Mouse (Mus musculus) large intestine, adult 2 months (tissue): Measurements from ENCODE around the gene Minos1. TPM values are rescaled to one million over a fixed set of nuclear protein-coding genes. Genes with fewer than 3 reads are reported as not detected.

Experiments
- DNase-seq: peaks from one replicate; pipeline ENCODE4 v3.0.0-alpha.2; 2012; ENCODE audit warnings: low read depth, low spot score
- WGBS: fragments of 180-500 bp; shearing (Covaris S2); methylation state at CpG from one replicate; pipeline ENCODE4 v1.1.7; 2018; 5-methylcytosine and 5-hydroxymethylcytosine counted together
- polyA plus RNA-seq: library from polyadenylated mRNA; depleted of rRNA; stranded (reverse); fragments of >200 nt; gene quantifications from 2 replicates; pipeline ENCODE4 v1.2.3, GENCODE M21; 2012

Gene Minos1
- polyA plus RNA-seq, 1 experiment: 81.8 TPM

GRCm38 (mm10) chr4:139146760-139147159, 15.8 kb upstream of the Minos1 start:
- WGBS: 57% methylated on average over 5 of the region's 5 CpGs
- no peak for DNase-seq

- DNase-seq: no peak
- WGBS: 93% methylated on average over 11 of the region's 11 CpGs
Observed at GRCm38 (mm10) chr4:139145156-139145555, 14.2 kb upstream of the Minos1 start.

- DNase-seq: no peak
- 95% methylated on average over 4 of the region's 4 CpGs for WGBS
Observed at GRCm38 (mm10) chr4:139144577-139144976, 13.7 kb upstream of the Minos1 start.

GRCm38 (mm10) chr4:139142985-139143384, 12.1 kb upstream of the Minos1 start:
- DNase-seq: no peak
- WGBS: 50% methylated on average over 9 of the region's 9 CpGs

GRCm38 (mm10) chr4:139141785-139142184, 10.9 kb upstream of the Minos1 start:
- WGBS: 62% methylated on average over 6 of the region's 6 CpGs
- no peak for DNase-seq

- 70% methylated on average over 2 of the region's 2 CpGs for WGBS
- DNase-seq: no peak
Observed at GRCm38 (mm10) chr4:139140267-139140666, 9.4 kb upstream of the Minos1 start.

GRCm38 (mm10) chr4:139136011-139136410, 5.1 kb upstream of the Minos1 start:
- DNase-seq: no peak
- WGBS: 72% methylated on average over 2 of the region's 2 CpGs

- WGBS: 56% methylated on average over 5 of the region's 5 CpGs
- no peak for DNase-seq
Observed at GRCm38 (mm10) chr4:139133109-139133508, 2.2 kb upstream of the Minos1 start.

- DNase-seq: no peak
- WGBS: 83% methylated on average over 14 of the region's 14 CpGs
Observed at GRCm38 (mm10) chr4:139131858-139132672, 1.2 kb upstream of the Minos1 start.

- 3% methylated on average over 57 of the region's 57 CpGs for WGBS
- DNase-seq: no peak
Observed at GRCm38 (mm10) chr4:139129806-139130700, 860 bp downstream of the Minos1 start.

- WGBS: 89% methylated on average over 3 of the region's 3 CpGs
- DNase-seq: no peak
Observed at GRCm38 (mm10) chr4:139126475-139126874, 4.4 kb downstream of the Minos1 start.

GRCm38 (mm10) chr4:139124940-139125339, 6.0 kb downstream of the Minos1 start:
- WGBS: 35% methylated on average over 6 of the region's 6 CpGs

GRCm38 (mm10) chr4:139122557-139122956, 8.4 kb downstream of the Minos1 start:
- 78% methylated on average over 4 of the region's 4 CpGs for WGBS
- DNase-seq: no peak

More at GRCm38 (mm10) chr4:139124940-139125339, 6.0 kb downstream of the Minos1 start:
- DNase-seq: no peak

- no peak for DNase-seq
- WGBS: 52% methylated on average over 7 of the region's 7 CpGs
Observed at GRCm38 (mm10) chr4:139120998-139121397, 9.9 kb downstream of the Minos1 start.

GRCm38 (mm10) chr4:139120281-139120814, 10.6 kb downstream of the Minos1 start:
- DNase-seq: no peak
- 31% methylated on average over 4 of the region's 4 CpGs for WGBS

- 44% methylated on average over 3 of the region's 3 CpGs for WGBS
Observed at GRCm38 (mm10) chr4:139116356-139117063, 14.4 kb downstream of the Minos1 start.

GRCm38 (mm10) chr4:139115721-139116120, 15.2 kb downstream of the Minos1 start:
- no peak for DNase-seq
- WGBS: 92% methylated on average over 5 of the region's 5 CpGs

More at GRCm38 (mm10) chr4:139116356-139117063, 14.4 kb downstream of the Minos1 start:
- no peak for DNase-seq

- DNase-seq: no peak
- WGBS: 28% methylated on average over 3 of the region's 3 CpGs
Observed at GRCm38 (mm10) chr4:139112482-139112881, 18.4 kb downstream of the Minos1 start.

GRCm38 (mm10) chr4:139111421-139111820, 19.5 kb downstream of the Minos1 start:
- DNase-seq: no peak
- 12% methylated on average over 3 of the region's 3 CpGs for WGBS

GRCm38 (mm10) chr4:139110858-139111257, 20.1 kb downstream of the Minos1 start:
- DNase-seq: no peak

More at GRCm38 (mm10) chr4:139110858-139111257, 20.1 kb downstream of the Minos1 start:
- WGBS: 16% methylated on average over 3 of the region's 3 CpGs
